Mouse (Mus musculus): ENCODE measurements at regions not wholly inside any gene's neighbourhood (a gene's known extent, or its start where the extent isn't known, plus 50 kb on each side); places are given as distances from the start of the nearest gene placed in this dataset.

DNA sequence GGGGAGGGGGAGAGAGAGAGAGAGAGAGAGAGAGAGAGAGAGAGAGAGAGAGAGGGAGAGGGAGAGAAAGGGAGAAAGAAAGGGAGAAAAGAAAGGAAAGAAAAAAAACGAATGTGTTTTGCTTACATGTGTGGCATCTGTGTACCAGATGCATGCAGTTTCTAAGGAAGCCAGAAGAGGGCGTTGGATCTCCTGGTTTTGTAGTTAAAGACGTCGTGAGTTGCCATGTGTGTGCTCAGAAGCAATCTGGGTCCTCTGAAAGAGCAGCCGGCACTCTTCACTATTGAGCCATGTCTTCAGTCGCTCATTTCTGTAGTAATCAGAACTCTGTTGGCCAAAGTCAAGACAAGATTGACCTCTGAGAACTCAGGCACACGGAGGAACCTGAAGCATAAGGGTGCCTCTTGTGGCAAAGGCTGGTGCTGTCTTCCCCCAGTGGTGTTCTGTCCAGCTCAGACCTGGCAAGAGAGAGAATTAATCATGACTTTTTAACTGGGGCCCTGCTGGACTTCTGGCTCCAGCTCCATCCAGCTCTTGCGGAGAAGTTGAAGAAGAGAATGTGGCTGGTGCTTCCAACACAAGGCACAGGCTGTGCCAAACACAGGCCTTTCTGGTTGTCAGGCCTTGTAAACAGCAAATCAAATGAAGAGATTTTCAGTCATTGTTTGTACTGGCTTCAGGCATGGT, 67.0 kb upstream of the Gm11733 start:
- TF ChIP-seq CTCF (IDR thresholded peaks at IDR 0.05; ENCODE audit: control insufficient read depth, insufficient read depth, insufficient read length) (no peak), MAX (IDR thresholded peaks at IDR 0.05) (no peak), USF1 (IDR thresholded peaks at IDR 0.05; ENCODE audit: low read depth) (no peak), MYOD1 (IDR thresholded peaks at IDR 0.05; ENCODE audit: control insufficient read depth, insufficient read length, low read depth) (no peak)

Measured in C2C12 (cell line).